22 mouse cellular contexts compared by ENCODE assay signal in the genomic region with DNA sequence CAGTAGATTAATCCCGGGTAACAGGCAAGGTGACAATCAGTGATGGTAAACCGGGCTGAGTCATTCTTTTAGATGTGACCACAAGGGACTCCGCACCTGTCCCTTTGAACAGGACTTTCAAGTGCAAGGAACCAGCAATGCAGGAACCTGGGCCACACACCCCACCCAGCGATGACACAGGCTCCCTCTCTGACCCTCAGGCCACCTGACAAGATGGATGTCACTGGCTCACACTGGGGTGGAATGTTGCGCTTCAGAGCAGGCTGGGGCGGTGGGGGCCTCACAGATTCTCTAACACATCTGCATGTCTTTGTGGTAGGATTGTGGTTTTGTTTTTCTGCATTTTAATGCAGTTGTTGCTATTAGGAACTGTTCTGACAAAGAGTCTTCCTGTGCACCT. TPM values are rescaled to one million over a fixed set of nuclear protein-coding genes. Genes with fewer than 3 reads are reported as not detected.
DNase-seq lines count a peak whose midpoint lies in the region; ATAC-seq and TF ChIP-seq lines count a peak whose summit lies in the region.
"Had no signal": no experiment of that assay in that cellular context is flagged by ENCODE, and none has a peak within 500 bp of the region (broad histone marks: within the 10 kb centered on the region; RNA-seq: fewer than 3 reads in every experiment).

No protein-coding gene starts in this region.

- no peaks in the 10 kb centered on the region for H3K36me3 ChIP-seq in intestine, embryonic 15.5 days
- no peaks in the 10 kb centered on the region for H3K36me3 ChIP-seq in intestine, postnatal 0 days (ENCODE audit: control insufficient read depth, insufficient read depth)
- no peaks in the 10 kb centered on the region for H3K36me3 ChIP-seq in intestine, embryonic 16.5 days (ENCODE audit: control insufficient read depth, insufficient read depth, low read length)
- H3K36me3 ChIP-seq: embryonic facial prominence, embryonic 10.5 days; embryonic facial prominence, embryonic 12.5 days; forebrain, embryonic 15.5 days; G1E had no signal

- H3K4me2 ChIP-seq in intestine, embryonic 15.5 days (replicated peaks): no peak overlapping the region
- no peak overlapping the region for H3K4me2 ChIP-seq in intestine, postnatal 0 days (replicated peaks; ENCODE audit: low read depth)
- H3K4me2 ChIP-seq in intestine, embryonic 16.5 days (ENCODE audit: low read depth, low read length): no peak overlapping the region
- H3K4me2 ChIP-seq: embryonic facial prominence, embryonic 12.5 days; forebrain, embryonic 13.5 days; forebrain, embryonic 15.5 days had no signal

- ATAC-seq in intestine, embryonic 15.5 days: peak; percentile 34; the same call in 1 of the 2 replicates
- no peak for ATAC-seq in intestine, postnatal 0 days
- peak; percentile 30; the same call in 1 of the 2 replicates for ATAC-seq in intestine, embryonic 16.5 days
- ATAC-seq: activated CD4-positive, CD25-positive, alpha-beta regulatory T cell, adult 4 months; forebrain, embryonic 13.5 days; forebrain, embryonic 15.5 days; forebrain, postnatal 0 days; Patski had no signal

- TF ChIP-seq CTCF in intestine, postnatal 0 days (IDR thresholded peaks at IDR 0.05; ENCODE audit: low read depth): no peak

- H3K27ac ChIP-seq in intestine, embryonic 15.5 days: no peak overlapping the region
- H3K27ac ChIP-seq in intestine, postnatal 0 days (ENCODE audit: low read depth, low read length): no peak overlapping the region
- H3K27ac ChIP-seq in intestine, embryonic 16.5 days (ENCODE audit: low read length): no peak overlapping the region
- H3K27ac ChIP-seq: embryonic facial prominence, embryonic 10.5 days; embryonic facial prominence, embryonic 12.5 days; forebrain, embryonic 13.5 days; forebrain, embryonic 15.5 days had no signal

- no peaks in the 10 kb centered on the region for H3K9me3 ChIP-seq in intestine, embryonic 15.5 days
- no peaks in the 10 kb centered on the region for H3K9me3 ChIP-seq in intestine, postnatal 0 days (ENCODE audit: control insufficient read depth)
- H3K9me3 ChIP-seq in intestine, embryonic 16.5 days (ENCODE audit: control insufficient read depth, low read length): no peaks in the 10 kb centered on the region
- H3K9me3 ChIP-seq: embryonic facial prominence, embryonic 10.5 days; embryonic facial prominence, embryonic 12.5 days; forebrain, embryonic 15.5 days; G1E had no signal

- H3K27me3 ChIP-seq in intestine, embryonic 15.5 days (replicated peaks): no peaks in the 10 kb centered on the region; the same call in 1 of the 2 replicates
- no peaks in the 10 kb centered on the region for H3K27me3 ChIP-seq in intestine, postnatal 0 days (replicated peaks; ENCODE audit: control insufficient read depth, insufficient read depth, low read length)
- no peaks in the 10 kb centered on the region for H3K27me3 ChIP-seq in intestine, embryonic 16.5 days (replicated peaks; ENCODE audit: control insufficient read depth, insufficient read depth, low read length)
- H3K27me3 ChIP-seq: forebrain, embryonic 15.5 days had no signal

- peak; percentile 54 for DNase-seq in A20 (ENCODE audit: low read depth, low spot score)
- no peak for DNase-seq in cerebellum, adult 18-20 months
- no peak for DNase-seq in spleen, postnatal 4 days (ENCODE audit: low spot score in 2 of 2)
- DNase-seq: adrenal gland, adult 8-10 months; adrenal gland, postnatal 14 days; adrenal gland, postnatal 36 days; cerebellum, adult 11 months; cerebellum, adult 2 months; cerebellum, adult 9-10 months; cerebellum, postnatal 10 days; cerebellum, postnatal 25 days; forebrain, postnatal 0 days had no signal

- WGBS in intestine, embryonic 15.5 days: 45% methylated on average over 6 of the region's 6 CpGs
- 38% methylated on average over 6 of the region's 6 CpGs for WGBS in intestine, postnatal 0 days
- 49% methylated on average over 6 of the region's 6 CpGs for WGBS in intestine, embryonic 16.5 days

- H3K4me1 ChIP-seq in intestine, embryonic 15.5 days (replicated peaks): peaks cover 12% of the 10 kb centered on the region; the same call in 1 of the 2 replicates
- no peaks in the 10 kb centered on the region for H3K4me1 ChIP-seq in intestine, postnatal 0 days (replicated peaks; ENCODE audit: control insufficient read depth, insufficient read depth, low read length)
- peaks cover 14% of the 10 kb centered on the region for H3K4me1 ChIP-seq in intestine, embryonic 16.5 days (ENCODE audit: control insufficient read depth, insufficient read depth, low read length)
- H3K4me1 ChIP-seq: embryonic facial prominence, embryonic 12.5 days; forebrain, embryonic 13.5 days; forebrain, embryonic 15.5 days had no signal

- no peak overlapping the region for H3K9ac ChIP-seq in intestine, embryonic 15.5 days
- no peak overlapping the region for H3K9ac ChIP-seq in intestine, postnatal 0 days (ENCODE audit: low read depth, low read length)
- no peak overlapping the region for H3K9ac ChIP-seq in intestine, embryonic 16.5 days (ENCODE audit: low read depth, low read length)
- H3K9ac ChIP-seq: embryonic facial prominence, embryonic 12.5 days; forebrain, embryonic 13.5 days; forebrain, embryonic 15.5 days; forebrain, postnatal 0 days had no signal

- H3K4me3 ChIP-seq in intestine, embryonic 15.5 days (replicated peaks): no peak overlapping the region
- no peak overlapping the region for H3K4me3 ChIP-seq in intestine, postnatal 0 days (ENCODE audit: low read depth, low read length)
- no peak overlapping the region for H3K4me3 ChIP-seq in intestine, embryonic 16.5 days (ENCODE audit: low read length)
- H3K4me3 ChIP-seq: embryonic facial prominence, embryonic 10.5 days; embryonic facial prominence, embryonic 12.5 days; forebrain, embryonic 13.5 days; forebrain, embryonic 15.5 days had no signal

RNA-seq across cellular contexts. Expression of a gene that starts 8.7 kb away (rescaled TPM):
- polyA plus RNA-seq in intestine, embryonic 15.5 days (2015; fragmentation: Nextera tagmentation; extraction: Ambion mirVana): 4.4 and 4.7 TPM in 2 replicates
- 0.69 and 0.86 TPM in 2 replicates for polyA plus RNA-seq in intestine, postnatal 0 days (2015; fragmentation: Nextera tagmentation; extraction: Ambion mirVana)
- polyA plus RNA-seq in intestine, embryonic 16.5 days (2015; fragmentation: Nextera tagmentation; extraction: Ambion mirVana): 3.1 and 3.4 TPM in 2 replicates
- polyA plus RNA-seq: G1E had no signal

RNA-seq across cellular contexts. Expression of a gene that starts 23.4 kb away (rescaled TPM):
- 0.03 TPM in 1 of 2 replicates, not detected in the other for polyA plus RNA-seq in intestine, embryonic 15.5 days (2015; fragmentation: Nextera tagmentation; extraction: Ambion mirVana)
- not detected in 2 replicates for polyA plus RNA-seq in intestine, postnatal 0 days (2015; fragmentation: Nextera tagmentation; extraction: Ambion mirVana)
- 0.05 TPM in 1 of 2 replicates, not detected in the other for polyA plus RNA-seq in intestine, embryonic 16.5 days (2015; fragmentation: Nextera tagmentation; extraction: Ambion mirVana)
- polyA plus RNA-seq: activated CD4-positive, CD25-positive, alpha-beta regulatory T cell, adult 4 months; G1E; Patski had no signal
